Mouse (Mus musculus) activated CD4-positive, CD25-positive, alpha-beta regulatory T cell, adult 4 months (primary cell): ENCODE results near the gene Slc1a2. TPM values are rescaled to one million over a fixed set of nuclear protein-coding genes. Genes with fewer than 3 reads are reported as not detected.

Experiments used
- ATAC-seq: one replicate; pipeline ENCODE4 v1.8.0; 2017
- polyA plus RNA-seq, 2 experiments: library from polyadenylated mRNA; unstranded; fragments of 100-300 nt; shearing (Covaris generic); gene quantifications; one replicate each; pipeline ENCODE4 v1.2.1; 2017

Slc1a2 gene
- polyA plus RNA-seq, 2 experiments from 2014 or later, result not detected

- no peak for ATAC-seq
Measured at GRCm38 (mm10) chr2:102764602-102765374, 106.3 kb downstream of the Slc1a2 start.

- no peak for ATAC-seq
Measured at GRCm38 (mm10) chr2:102768267-102768666, 109.8 kb downstream of the Slc1a2 start.

- no peak for ATAC-seq
Measured at GRCm38 (mm10) chr2:102771304-102771703, 112.8 kb downstream of the Slc1a2 start.

DNA sequence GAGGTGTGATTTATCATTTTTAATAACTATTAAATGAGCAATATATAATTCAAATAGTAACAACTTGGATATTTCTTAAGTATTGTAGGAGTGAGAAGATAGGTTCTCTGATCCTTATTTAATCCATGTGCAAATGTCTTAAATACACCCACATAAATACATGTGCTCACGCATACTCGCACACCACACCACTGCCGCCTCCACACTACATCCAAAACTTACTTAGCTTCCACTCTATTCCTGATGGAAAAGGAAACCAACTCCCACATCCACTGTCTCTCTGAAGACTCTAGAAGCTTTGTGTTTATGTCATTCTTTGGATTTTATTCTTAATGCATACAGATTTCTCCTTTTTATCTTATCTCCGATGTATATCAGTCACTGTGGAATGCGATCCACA lies 113.8 kb downstream of the Slc1a2 start:
- no peak for ATAC-seq

DNA sequence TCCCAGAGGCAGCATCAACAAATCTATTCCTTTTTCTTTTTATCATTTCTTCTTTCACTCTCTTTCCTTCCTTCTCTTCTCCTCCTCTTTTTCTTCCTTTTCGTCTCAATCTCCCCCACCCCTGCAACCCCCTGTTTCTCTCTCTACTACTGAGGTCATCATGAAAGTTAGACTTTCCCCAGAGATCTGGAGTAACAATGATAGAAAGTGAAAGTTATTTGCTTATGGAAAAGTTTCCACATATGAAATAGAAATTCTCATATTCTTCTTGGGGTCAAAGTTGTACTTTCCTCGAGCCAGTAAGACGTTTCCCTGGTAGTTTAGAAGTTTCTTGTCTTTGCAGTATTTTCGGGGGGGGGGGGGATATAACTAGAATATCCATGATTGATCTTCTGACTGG lies 116.2 kb downstream of the Slc1a2 start:
- no peak for ATAC-seq

GRCm38 (mm10) chr2:102775561-102775960 lies 117.1 kb downstream of the Slc1a2 start:
- ATAC-seq, result no peak

GRCm38 (mm10) chr2:102778208-102778607 lies 119.7 kb downstream of the Slc1a2 start:
- ATAC-seq, result no peak

DNA sequence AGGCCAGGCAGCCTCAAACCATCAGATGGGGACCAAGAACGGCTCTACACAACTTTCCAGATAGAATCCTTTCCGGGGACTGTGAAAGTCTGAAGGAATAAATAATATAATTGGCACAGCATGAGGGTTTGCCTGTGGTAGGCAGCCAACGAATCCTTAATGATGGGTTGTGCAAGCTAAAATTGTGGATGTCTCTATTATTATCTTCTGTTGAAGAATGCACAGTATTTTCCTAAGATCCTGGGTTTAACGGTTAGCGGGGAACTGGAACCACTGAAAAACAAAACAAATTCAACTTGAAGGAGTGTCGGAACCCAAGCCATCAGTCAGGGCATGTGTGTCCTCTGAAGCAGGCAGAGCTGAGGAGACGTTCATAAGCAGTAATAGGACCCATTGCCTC lies 124.3 kb downstream of the Slc1a2 start:
- no peak for ATAC-seq

GRCm38 (mm10) chr2:102785696-102786095 lies 127.2 kb downstream of the Slc1a2 start:
- no peak for ATAC-seq

DNA sequence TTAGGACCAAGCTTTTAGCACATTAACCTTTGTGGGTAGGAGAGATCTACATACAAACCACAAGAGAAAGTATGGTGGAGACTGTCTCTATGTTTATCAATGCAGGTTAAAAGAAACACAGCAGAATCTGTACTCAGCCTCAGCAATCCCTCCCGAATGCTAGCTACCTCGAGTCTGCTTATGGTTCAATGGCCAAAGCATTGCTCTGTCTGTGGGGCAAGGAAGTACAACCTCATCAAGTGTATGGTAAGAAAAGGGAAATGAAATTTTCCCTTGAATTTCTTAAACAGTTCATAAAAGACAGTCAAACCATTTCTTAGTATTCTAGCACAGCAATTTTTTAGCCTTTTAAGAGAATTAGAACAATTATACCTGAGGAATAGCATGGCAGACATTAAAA lies 133.2 kb downstream of the Slc1a2 start:
- ATAC-seq, result no peak

DNA sequence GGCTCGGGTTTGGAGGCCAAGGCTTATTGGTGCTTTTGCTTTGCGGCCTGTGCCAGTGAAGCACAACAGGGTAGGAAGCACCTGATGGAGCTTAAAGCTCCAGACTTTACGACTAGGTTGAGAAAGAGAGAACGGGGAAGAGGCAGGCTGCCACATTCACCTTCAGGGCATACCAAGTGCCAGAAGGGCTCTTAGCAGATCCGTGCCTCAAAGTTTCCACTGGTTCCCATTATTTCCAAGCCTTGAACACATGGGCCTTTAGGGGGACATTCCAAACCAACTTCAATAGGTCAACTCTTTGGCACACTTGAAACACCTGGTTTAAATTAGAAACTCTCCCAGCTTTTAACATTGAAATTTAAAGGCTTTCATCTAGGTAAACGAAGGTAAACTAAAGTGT lies 134.3 kb downstream of the Slc1a2 start:
- no peak for ATAC-seq

DNA sequence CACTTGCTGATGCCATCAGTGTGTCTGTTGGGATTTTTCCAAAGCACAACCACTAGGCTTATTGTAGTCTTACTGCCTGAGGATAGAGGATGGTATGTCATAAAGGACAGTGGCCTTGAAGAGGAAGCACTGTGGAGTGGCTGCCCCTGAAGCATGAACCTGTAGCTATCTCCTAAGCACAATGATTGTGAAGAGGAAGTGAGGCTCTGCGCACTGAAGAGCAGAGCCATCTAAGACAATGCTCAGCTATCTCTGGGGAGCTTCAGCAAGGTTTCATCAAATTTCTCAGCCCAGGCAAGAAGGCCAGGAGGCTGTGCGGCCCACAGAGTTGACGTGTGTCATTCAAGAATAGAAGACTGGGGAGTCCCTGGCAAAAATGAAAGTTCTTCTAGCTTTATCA lies 136.6 kb downstream of the Slc1a2 start:
- ATAC-seq, result no peak

DNA sequence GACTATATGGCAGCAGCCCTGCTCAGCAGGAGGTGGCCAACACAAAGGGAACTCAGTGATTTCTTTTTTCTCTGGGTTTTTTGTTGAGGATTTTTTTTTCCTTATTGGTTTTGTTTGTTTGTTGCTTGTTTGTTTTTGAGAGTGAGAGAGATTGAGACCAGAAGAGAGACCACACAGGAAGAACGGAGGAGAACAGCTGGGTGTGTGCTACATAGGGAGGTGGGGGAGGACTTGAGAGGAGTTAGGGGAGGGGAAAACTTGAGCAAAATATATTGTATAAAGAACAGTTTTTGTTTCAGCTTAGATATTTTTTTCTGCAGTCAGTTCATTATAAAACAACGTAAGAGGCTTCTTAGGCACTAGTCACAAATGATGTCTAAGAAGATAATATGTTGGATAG lies 139.7 kb downstream of the Slc1a2 start:
- ATAC-seq, result no peak

DNA sequence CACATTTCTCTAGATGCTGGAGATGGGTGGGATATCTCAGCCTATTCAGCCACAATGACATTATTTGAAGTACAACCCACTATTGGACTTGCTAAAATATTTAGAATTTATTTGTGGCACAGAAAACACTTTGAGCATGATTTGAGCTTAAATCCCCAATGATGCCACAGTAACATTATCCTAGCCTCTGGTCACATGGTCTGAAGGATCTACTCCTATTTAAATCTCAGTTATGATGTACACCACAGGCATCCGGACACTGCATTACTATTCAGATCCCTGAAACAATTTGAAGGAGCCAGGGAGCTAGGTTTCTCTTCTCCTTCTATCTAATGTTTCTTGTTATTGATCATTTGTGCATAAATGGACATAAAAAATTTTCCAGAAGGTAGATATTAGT lies 143.4 kb downstream of the Slc1a2 start:
- ATAC-seq, result no peak

GRCm38 (mm10) chr2:102804109-102804508 lies 145.7 kb downstream of the Slc1a2 start:
- peak; percentile 52 for ATAC-seq

GRCm38 (mm10) chr2:102805283-102805682 lies 146.8 kb downstream of the Slc1a2 start:
- no peak for ATAC-seq

- ATAC-seq, result no peak
Measured at GRCm38 (mm10) chr2:102805761-102806496, 147.5 kb downstream of the Slc1a2 start.

DNA sequence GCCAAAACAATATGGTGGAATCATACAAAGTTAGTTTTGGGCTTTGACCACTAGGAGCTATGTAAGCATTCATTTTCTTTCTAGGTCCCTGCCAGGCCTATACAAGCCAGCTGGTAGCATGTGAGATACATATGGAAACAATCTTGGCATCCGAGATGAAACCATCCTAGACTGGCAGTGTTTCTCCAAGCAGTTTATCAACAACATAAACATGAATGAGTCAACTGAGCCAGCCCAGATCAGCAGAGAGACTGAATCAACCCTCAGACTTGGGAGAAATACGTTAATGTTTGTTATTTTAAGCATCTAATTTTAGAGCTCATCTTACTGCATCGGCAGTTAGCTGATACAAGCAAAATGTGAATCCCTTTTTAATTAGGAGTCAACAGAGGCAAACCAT lies 149.2 kb downstream of the Slc1a2 start:
- no peak for ATAC-seq

GRCm38 (mm10) chr2:102809436-102809835 lies 151.0 kb downstream of the Slc1a2 start:
- ATAC-seq, result no peak

DNA sequence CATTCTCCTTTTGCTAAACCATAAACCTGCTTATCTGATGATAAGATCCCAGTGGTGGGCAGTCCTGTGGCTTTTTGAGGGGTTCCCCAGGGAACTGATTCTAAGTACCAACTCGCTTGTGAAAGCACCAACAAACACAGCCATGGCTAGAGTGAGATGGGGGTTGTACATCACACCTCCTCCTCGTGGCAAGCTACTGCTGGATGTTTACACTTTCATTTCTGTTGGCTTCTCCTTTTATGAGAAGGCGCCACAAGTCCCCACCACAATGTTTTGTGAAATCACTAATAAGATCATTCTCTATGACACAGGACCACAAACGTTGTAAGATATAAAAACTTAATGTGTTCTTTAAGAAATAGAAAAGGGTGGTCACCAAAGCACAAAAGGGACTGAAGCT lies 154.3 kb downstream of the Slc1a2 start:
- ATAC-seq, result no peak

- no peak for ATAC-seq
Measured at GRCm38 (mm10) chr2:102815289-102815809, 156.9 kb downstream of the Slc1a2 start.

DNA sequence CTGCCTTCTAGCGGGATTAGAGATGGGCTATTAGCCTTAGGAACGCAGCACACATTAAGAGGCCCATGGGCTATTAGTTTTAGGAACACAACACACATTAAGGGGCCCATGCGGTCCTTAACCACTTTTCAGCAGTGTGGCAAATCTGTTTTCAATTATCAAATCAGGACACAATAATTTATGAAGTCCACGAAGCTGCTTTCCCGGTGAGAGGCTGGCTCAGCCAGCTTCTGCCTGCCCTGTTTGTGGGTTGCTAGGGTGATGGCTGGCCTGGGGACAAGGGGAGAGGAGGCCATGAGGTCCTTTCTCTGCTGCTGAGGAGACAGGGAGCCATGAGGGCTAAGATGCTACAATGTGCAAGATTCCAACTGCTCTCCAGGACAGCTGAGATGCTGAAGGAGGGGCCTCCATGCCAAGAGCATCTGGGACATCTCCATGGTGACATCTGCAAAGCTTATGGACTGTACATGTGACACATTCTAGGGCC lies 161.8 kb downstream of the Slc1a2 start:
- no peak for ATAC-seq

- no peak for ATAC-seq
Measured at GRCm38 (mm10) chr2:102820790-102821189, 162.3 kb downstream of the Slc1a2 start.

DNA sequence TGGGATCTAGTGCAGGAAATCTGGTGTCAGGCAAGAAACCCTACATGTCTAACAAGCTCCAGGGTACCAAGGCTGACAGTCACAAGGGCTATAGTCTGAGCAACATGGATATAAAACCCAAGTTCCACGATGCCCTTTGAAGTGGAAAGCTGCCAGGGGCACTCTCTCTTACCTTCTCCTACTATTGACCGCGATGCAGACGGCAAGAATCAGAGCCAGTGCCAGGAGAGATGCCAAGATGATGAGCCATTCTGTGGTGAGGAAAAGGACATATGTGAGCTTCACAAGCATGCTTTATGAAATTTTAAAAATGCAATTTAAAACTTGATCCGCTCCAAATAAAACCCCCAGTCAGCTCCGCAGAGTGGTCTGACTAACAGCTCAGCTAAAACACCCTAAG lies 163.6 kb downstream of the Slc1a2 start:
- ATAC-seq, result no peak
